Mouse (Mus musculus) liver, embryonic 15.5 days (tissue): Measurements from ENCODE around the gene Plaur. TPM values are rescaled to one million over a fixed set of nuclear protein-coding genes. Genes with fewer than 3 reads are reported as not detected.
"Not testable (repeated sequence)": the region's sequence is repeated elsewhere in the genome, so short reads cannot be mapped to it uniquely, and the experiment has no call there.

Experiments used
- ATAC-seq: fragments of 200-750 bp; cut with Nextera tagmentation; 2 replicates; pipeline ENCODE4 v1.8.0; 2017; ENCODE audit warnings: moderate number of reproducible peaks, mild to moderate bottlenecking, moderate library complexity; ENCODE audit not compliant: insufficient read depth
- H3K27ac ChIP-seq: fragments of 300-500 bp; sonication (generic); replicated peaks from 2 replicates; pipeline ENCODE4 v1.5.1; 2015; ENCODE audit warnings: mild to moderate bottlenecking, inconsistent platforms
- H3K27me3 ChIP-seq: fragments of 300-500 bp; sonication (generic); 2 replicates; pipeline ENCODE4 v1.6.1; 2015; ENCODE audit warnings: mild to moderate bottlenecking, inconsistent platforms
- H3K36me3 ChIP-seq: fragments of 300-500 bp; sonication (generic); replicated peaks from 2 replicates; pipeline ENCODE4 v1.6.1; 2015; ENCODE audit warnings: moderate library complexity, mild to moderate bottlenecking, inconsistent platforms
- H3K4me1 ChIP-seq: fragments of 300-500 bp; sonication (generic); replicated peaks from 2 replicates; pipeline ENCODE4 v1.6.1; 2015; ENCODE audit warnings: inconsistent platforms
- H3K4me2 ChIP-seq: fragments of 300-500 bp; sonication (generic); 2 replicates; pipeline ENCODE4 v1.6.1; 2015; ENCODE audit warnings: moderate library complexity, mild to moderate bottlenecking, inconsistent platforms
- H3K4me3 ChIP-seq: fragments of 300-500 bp; sonication (generic); replicated peaks from 2 replicates; pipeline ENCODE4 v1.5.1; 2015; ENCODE audit warnings: mild to moderate bottlenecking, inconsistent platforms
- H3K9ac ChIP-seq: fragments of 300-500 bp; sonication (generic); 2 replicates; pipeline ENCODE4 v1.6.1; 2015; ENCODE audit warnings: moderate library complexity, mild to moderate bottlenecking, inconsistent platforms
- H3K9me3 ChIP-seq: fragments of 300-500 bp; sonication (generic); replicated peaks from 2 replicates; pipeline ENCODE4 v1.6.1; 2016; ENCODE audit warnings: inconsistent platforms
- WGBS: fragments of 180-500 bp; shearing (Covaris S2); methylation state at CpG from one replicate; pipeline ENCODE4 v1.1.7; 2015; ENCODE audit warnings: mixed read lengths; ENCODE audit not compliant: insufficient replicate concordance; 5-methylcytosine and 5-hydroxymethylcytosine counted together
- polyA plus RNA-seq: library from polyadenylated mRNA; unstranded; fragments of >200 nt; fragmentation: Nextera tagmentation; extraction: Ambion mirVana; gene quantifications from 2 replicates; pipeline ENCODE4 v1.2.1, GENCODE M21; 2015

Plaur gene
- polyA plus RNA-seq, 1 experiment from 2014 or later = 5.8 TPM

DNA sequence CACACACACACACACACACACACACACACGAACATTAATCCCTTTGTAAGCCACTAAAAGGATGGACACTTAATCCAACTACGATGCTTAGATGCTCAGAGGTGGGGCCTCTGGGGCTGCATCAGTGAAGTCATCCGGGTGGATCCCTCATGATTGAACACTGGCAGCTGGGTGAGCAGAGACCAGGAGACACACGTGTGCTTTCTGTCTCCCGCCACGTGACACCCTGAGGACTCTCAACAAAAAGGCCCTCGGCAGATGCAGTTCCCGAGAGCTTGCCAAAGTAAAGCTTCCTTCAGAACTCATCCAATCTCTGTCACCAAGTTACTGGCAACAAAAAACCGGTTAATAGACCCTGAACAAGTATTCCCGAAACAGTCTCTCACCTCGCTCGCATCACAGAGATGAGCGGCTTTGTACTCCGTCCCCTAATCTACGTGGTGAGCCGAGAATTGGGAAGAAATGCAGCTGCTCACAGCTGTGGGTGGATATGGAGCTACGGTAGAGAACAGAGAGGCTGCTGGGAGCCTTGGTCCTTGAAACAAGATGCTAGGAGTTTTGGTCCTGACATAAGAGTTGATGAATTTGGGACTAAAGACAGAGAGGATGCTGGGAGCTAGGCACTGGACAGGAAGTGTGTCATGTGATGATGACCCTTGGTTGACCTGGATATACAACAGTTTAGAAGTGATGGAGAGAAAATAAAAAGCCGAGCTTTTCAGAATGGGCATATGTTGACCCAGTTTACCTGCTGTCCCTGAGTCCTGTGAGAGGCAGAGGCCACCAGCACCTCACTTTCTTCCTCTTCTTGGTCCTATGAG, 18.0 kb downstream of the Plaur start:
- no peak overlapping the region for H3K4me2 ChIP-seq
- ATAC-seq = no peak
- peaks cover 70% of the 10 kb centered on the region for H3K27me3 ChIP-seq
- H3K4me1 ChIP-seq = peaks cover 13% of the 10 kb centered on the region
- WGBS = 53% methylated on average over 18 of the region's 18 CpGs
- H3K9me3 ChIP-seq = no peaks in the 10 kb centered on the region
- H3K27ac ChIP-seq = no peak overlapping the region
- no peak overlapping the region for H3K9ac ChIP-seq
- no peak overlapping the region for H3K4me3 ChIP-seq
- H3K36me3 ChIP-seq = no peaks in the 10 kb centered on the region

DNA sequence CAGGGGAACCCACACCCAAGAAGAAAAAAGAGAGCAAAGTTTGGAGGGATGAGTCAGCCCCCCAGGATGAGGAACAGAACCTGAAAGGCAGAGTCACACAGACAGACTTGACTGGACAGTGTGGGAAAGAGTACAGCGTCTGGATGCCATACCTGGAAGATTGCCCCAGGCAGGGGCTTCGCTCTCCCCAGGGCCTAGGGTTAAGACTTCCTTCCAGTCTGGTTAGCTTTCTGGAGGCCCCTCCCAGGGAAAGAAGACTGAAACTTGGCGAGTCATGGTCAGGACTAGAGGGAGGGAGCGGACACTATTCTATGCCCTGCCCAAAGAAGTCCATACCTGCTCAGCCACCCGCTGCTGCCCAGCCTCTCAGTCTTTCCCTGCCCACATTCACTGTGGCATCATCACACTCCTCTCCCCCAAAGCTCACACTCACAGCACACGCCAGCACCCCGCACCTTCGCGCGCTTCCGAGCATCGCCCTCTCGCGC, 18.7 kb downstream of the Plaur start:
- peak overlapping the region; percentile 78 for H3K4me2 ChIP-seq
- no peak overlapping the region for H3K9ac ChIP-seq
- 11% methylated on average over 14 of the region's 14 CpGs for WGBS

DNA sequence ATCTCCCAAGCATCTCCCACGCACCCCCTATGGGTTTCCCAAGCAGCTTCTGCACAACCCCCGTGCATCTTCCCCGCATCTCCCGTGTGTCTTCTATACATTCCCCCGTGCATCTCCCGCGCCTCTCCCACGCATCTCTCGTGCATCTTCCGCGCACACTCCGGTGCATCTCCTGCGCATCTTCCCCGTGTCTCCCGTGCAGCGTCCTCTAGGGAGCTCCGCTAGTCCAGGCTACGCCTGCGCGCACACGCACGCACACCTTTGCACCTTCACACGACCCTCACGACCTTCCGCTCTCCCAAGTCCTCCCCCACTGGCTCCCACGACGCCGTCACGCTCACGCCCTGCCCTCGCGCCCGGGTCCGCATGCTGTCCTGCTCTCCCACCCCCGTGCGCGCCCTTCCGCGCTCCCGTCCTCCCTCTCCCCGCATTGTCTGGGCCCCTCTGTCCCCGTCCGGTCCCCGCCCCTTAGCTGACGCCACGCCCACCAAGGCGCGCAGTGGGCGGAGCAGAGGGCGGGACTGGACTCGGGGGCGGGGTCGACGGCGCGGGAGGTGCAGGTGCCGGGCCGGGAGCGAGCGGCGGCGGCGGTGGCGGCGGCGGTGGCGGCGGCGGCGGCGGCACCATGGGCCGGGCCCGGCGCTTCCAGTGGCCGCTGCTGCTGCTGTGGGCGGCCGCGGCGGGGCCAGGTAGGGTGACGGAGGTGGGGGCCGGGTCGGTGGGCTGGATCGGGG, 19.4 kb downstream of the Plaur start, which contains the start of gene Cadm4:
TSS of gene Cadm4 (plus strand) at position 550 of the 734 bp plus-strand sequence.
- H3K4me2 ChIP-seq = peak within 1 kb of the TSS; percentile 78
- WGBS = under 1% methylated on average over 70 of the region's 83 CpGs
- peaks cover 81% of the 10 kb centered on the region for H3K27me3 ChIP-seq
- H3K36me3 ChIP-seq = no peaks in the 10 kb centered on the region
- H3K4me3 ChIP-seq = peak within 1 kb of the TSS; percentile 52
- peak within 1 kb of the TSS; percentile 18; the same call in 1 of the 2 replicates for H3K9ac ChIP-seq
- ATAC-seq = peak; percentile 73
- H3K4me1 ChIP-seq = peaks cover 13% of the 10 kb centered on the region
- H3K27ac ChIP-seq = no peak within 1 kb of the TSS
- H3K9me3 ChIP-seq = no peaks in the 10 kb centered on the region

More for the DNA sequence above, 18.7 kb downstream of the Plaur start:
- peaks cover 13% of the 10 kb centered on the region for H3K4me1 ChIP-seq
- H3K4me3 ChIP-seq = 0 out of 2 replicates have a peak overlapping the region, but pooled peaks have one; percentile 52
- H3K9me3 ChIP-seq = no peaks in the 10 kb centered on the region
- H3K27me3 ChIP-seq = peaks cover 76% of the 10 kb centered on the region
- no peaks in the 10 kb centered on the region for H3K36me3 ChIP-seq
- ATAC-seq = no peak
- no peak overlapping the region for H3K27ac ChIP-seq

DNA sequence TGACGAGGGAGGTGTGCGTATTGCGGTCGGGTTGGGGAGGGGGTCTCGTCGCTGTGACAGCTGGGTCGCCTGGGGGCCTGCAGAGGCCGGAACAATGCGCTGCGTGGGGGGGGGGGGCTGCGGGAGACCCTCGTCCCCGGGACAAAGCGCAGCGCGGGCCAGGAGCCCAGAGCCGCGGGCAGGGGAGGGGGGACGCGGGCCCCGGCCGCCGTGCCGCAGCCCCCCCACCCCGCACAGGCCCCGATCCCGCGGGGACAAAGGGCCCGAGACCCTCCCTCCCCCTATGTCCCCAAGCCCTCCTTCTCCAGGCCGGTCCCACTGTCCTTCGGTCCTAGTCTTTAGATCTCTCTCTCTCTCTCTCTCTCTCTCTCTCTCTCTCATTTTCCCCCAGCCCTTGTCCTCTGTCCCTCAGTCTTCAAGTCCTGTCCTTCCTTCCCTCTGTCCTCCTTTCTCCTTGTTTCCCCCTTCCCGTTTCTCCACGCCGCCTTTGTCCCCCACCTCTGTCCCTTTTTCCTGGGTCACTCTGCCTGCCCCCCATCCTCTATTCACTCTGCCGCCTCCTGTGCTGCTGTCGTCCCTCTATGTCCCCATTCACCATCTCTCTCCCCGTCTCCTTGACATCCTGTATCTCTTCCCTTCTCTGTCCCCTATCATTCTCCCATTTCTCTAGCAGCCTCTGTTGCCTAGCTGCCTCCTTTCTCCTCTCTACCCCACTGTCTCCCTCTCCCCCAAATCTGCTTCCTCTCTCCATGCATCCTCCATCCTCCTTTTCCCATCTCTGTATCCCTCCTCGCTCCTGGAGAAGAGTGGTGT, 20.1 kb downstream of the Plaur start:
- Histone ChIP-seq H3K4me1 (peaks cover 13% of the 10 kb centered on the region), H3K4me3 (peak overlapping the region; percentile 52), H3K27ac (no peak overlapping the region), H3K27me3 (peaks cover 82% of the 10 kb centered on the region), H3K36me3 (no peaks in the 10 kb centered on the region), H3K9me3 (no peaks in the 10 kb centered on the region), H3K9ac (peak overlapping the region; percentile 18; the same call in 1 of the 2 replicates), H3K4me2 (peak overlapping the region; percentile 78)
- WGBS = 3% methylated on average over 14 of the region's 38 CpGs
- no peak for ATAC-seq

DNA sequence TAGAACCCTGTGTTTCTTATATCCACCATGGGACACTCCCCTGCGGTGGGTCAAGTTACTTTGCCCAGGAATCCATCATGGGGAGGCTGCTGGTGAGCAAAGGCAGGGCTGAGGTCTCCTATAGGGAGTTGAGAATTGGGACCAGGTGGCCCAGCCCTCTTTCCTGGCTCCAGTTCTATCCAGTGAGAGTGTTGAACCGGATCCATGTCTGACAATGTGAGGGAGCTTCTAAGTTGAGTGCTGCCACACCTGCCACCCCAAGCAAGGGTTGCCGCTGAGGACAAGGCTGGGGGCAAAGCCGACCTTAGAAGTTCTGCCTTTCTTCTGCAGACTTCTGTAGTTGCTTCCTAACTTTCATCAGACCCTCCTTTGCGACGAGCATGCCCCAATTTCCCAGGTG, 21.0 kb downstream of the Plaur start:
- H3K27ac ChIP-seq, H3K4me2 ChIP-seq, H3K36me3 ChIP-seq, ATAC-seq, H3K9me3 ChIP-seq, H3K4me3 ChIP-seq, H3K9ac ChIP-seq: not testable (repeated sequence)
- Histone ChIP-seq H3K4me1 (peaks cover 13% of the 10 kb centered on the region), H3K27me3 (peaks cover 82% of the 10 kb centered on the region)
- WGBS = 39% methylated on average over 6 of the region's 6 CpGs

DNA sequence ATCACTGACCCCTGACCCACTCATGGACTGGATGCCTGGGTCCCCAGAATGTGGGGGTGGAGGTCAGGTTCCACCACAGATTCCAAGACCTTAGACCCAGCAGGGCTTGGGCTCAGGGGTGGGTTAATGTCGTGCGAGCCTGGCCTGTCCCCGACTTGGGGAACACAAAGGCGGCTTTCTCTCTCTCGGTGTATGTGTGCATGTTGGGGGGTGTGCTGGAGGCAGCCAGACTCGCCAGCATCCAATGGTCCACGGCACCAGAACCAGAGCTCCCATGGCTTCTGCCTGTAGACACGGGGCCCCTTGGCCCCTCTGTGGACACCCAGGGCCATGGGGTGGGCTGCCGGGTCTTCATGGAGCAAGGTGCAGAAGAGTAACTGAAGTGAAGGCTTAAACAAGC, 23.2 kb downstream of the Plaur start:
- no peaks in the 10 kb centered on the region for H3K9me3 ChIP-seq
- no peak for ATAC-seq
- peaks cover 60% of the 10 kb centered on the region for H3K27me3 ChIP-seq
- H3K4me2 ChIP-seq = no peak overlapping the region
- no peaks in the 10 kb centered on the region for H3K36me3 ChIP-seq
- WGBS = 50% methylated on average over 9 of the region's 9 CpGs
- no peak overlapping the region for H3K9ac ChIP-seq
- H3K4me1 ChIP-seq = peaks cover 13% of the 10 kb centered on the region
- H3K4me3 ChIP-seq = no peak overlapping the region
- H3K27ac ChIP-seq = no peak overlapping the region

DNA sequence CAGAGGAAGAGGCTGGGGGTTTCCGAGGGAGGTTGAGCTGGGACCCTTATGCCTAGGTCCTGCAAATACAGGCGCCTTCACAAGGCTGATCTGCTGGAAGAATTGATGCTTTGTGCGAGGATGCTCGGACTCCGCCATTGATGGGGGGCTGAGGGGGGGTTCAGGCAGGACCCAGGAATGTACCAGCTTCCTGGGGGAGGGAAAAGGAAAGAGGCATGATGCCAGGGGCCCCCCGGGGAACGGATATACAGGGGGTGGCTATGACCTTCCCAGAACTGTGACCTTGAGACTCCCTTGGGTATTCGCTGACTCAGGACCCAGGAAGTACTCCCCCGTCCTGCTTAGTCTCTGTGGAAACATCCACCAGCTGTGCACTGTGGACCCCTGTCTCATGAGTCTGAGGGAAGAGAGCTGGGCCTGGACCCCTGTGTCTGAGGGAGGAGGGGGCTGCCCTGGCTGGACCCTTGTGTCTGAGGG, 24.4 kb downstream of the Plaur start:
- H3K36me3 ChIP-seq = no peaks in the 10 kb centered on the region
- ATAC-seq = no peak
- H3K4me1 ChIP-seq = peaks cover 6% of the 10 kb centered on the region
- peaks cover 48% of the 10 kb centered on the region for H3K27me3 ChIP-seq
- H3K4me3 ChIP-seq = no peak overlapping the region
- H3K9me3 ChIP-seq = no peaks in the 10 kb centered on the region
- H3K4me2 ChIP-seq = no peak overlapping the region
- no peak overlapping the region for H3K27ac ChIP-seq
- H3K9ac ChIP-seq = no peak overlapping the region
- 54% methylated on average over 9 of the region's 9 CpGs for WGBS

DNA sequence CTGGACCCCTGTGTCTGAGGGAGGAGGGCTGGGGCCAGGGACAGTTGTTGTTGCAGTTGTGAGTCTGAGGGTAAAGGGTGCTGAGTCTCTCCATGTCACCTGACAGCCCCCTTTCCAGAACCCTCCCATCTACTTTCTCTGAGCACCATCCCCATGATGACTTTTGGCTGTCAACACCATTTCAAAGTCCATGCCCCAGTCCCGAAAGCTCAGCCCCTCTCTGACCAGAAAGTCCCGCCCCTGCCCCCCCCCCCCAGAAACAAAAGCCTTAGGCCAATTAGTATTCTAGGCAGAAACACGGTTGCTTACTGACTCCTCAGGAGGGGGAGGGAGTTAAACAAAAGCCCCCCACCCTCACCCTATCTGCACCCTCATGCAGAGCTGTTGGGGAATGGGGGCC, 25.1 kb downstream of the Plaur start:
- Histone ChIP-seq H3K27ac (no peak overlapping the region), H3K4me1 (no peaks in the 10 kb centered on the region; the same call in 1 of the 2 replicates), H3K4me3 (no peak overlapping the region), H3K9ac (no peak overlapping the region), H3K36me3 (no peaks in the 10 kb centered on the region), H3K4me2 (no peak overlapping the region), H3K9me3 (no peaks in the 10 kb centered on the region), H3K27me3 (peaks cover 41% of the 10 kb centered on the region)
- no peak for ATAC-seq
- 18% methylated on average over 3 of the region's 3 CpGs for WGBS

DNA sequence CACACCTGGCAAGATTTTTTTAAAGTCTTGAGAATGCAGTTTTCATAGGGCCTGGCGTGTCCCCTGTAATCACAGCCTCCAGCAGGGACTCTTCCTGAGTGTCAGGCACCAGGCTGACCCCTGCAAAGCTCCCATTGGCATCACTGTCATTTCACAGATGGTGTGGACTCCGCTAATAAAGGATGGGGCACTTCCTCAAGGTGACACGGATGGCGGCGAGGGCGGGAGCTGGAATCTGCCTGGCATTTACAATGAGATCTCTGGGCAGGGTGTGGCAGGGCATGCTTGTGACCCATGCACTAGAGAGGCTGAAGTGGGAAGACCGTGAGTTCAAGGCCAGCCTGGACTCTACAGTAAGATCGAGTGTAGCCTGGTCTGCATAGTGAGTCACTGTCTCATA, 26.0 kb downstream of the Plaur start:
- H3K27ac ChIP-seq = no peak overlapping the region
- WGBS = 69% methylated on average over 8 of the region's 8 CpGs
- H3K9me3 ChIP-seq = no peaks in the 10 kb centered on the region
- no peaks in the 10 kb centered on the region; the same call in 1 of the 2 replicates for H3K4me1 ChIP-seq
- H3K4me3 ChIP-seq = no peak overlapping the region
- H3K27me3 ChIP-seq = peaks cover 32% of the 10 kb centered on the region
- no peaks in the 10 kb centered on the region for H3K36me3 ChIP-seq
- H3K9ac ChIP-seq = no peak overlapping the region
- H3K4me2 ChIP-seq = no peak overlapping the region
- no peak for ATAC-seq

DNA sequence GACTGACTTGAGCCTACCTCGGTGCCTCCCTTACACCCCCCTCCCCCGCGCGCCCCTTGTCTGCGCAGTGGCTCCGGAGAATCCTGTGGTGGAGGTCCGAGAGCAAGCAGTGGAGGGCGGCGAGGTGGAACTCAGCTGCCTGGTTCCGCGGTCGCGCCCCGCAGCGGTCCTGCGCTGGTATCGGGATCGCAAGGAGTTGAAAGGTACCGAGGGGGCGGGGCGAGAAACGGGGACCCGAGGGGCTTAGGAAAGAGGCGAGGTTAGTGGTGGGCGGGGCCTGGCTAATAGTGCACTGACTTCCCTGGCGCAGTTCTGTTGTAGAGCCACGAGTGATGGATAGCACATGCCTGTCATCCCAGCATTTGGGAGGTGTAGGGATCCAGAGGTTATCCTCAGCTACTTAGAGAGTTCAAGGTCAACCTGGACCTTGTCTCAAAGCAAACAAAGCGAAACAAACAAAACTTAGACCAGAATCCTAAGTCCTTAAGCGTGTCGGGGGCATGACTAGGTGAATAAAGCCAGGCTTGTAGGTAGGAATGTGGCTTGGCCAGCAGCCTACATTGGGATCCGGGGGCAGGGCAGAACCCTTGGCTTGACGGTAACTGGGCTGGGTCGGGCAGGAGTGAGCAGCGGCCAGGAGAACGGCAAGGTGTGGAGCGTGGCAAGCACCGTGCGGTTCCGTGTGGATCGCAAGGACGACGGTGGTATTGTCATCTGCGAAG, 37.7 kb downstream of the Plaur start:
- H3K27ac ChIP-seq = no peak overlapping the region
- peak overlapping the region; percentile 29; the same call in 1 of the 2 replicates for H3K4me2 ChIP-seq
- H3K9ac ChIP-seq = no peak overlapping the region
- H3K4me1 ChIP-seq = peaks cover 20% of the 10 kb centered on the region
- H3K9me3 ChIP-seq = no peaks in the 10 kb centered on the region
- H3K4me3 ChIP-seq = no peak overlapping the region
- WGBS = 9% methylated on average over 43 of the region's 43 CpGs
- H3K36me3 ChIP-seq = no peaks in the 10 kb centered on the region
- ATAC-seq = no peak
- H3K27me3 ChIP-seq = peaks cover 73% of the 10 kb centered on the region
